Mouse (Mus musculus): Measurements from ENCODE around the gene Zfp281. TPM values are rescaled to one million over a fixed set of nuclear protein-coding genes. Genes with fewer than 3 reads are reported as not detected.

Zfp281 gene
- polyA plus RNA-seq, 1 experiment from 2014 or later, result 22.7 TPM

- Histone ChIP-seq H3K4me1 (ENCODE audit: control insufficient read depth, insufficient read depth, low read length) (no peaks in the 10 kb centered on the region), H3K36me3 (ENCODE audit: control insufficient read depth, insufficient read depth, low read length) (no peaks in the 10 kb centered on the region), H3K9me3 (ENCODE audit: control insufficient read depth, low read length) (no peaks in the 10 kb centered on the region), H3K4me3 (ENCODE audit: low read depth, low read length) (no peak overlapping the region), H3K27ac (ENCODE audit: low read depth, low read length) (no peak overlapping the region), H3K27me3 (ENCODE audit: control insufficient read depth, insufficient read depth, low read length) (no peaks in the 10 kb centered on the region), H3K9ac (replicated peaks; ENCODE audit: low read depth, low read length) (no peak overlapping the region), H3K4me2 (ENCODE audit: low read depth, low read length) (no peak overlapping the region)
- no peak for ATAC-seq (ENCODE audit: low read depth)
- 79% methylated on average over 9 of the region's 9 CpGs for WGBS
Observed at GRCm38 (mm10) chr1:136659917-136660316, 35.2 kb downstream of the Zfp281 start.

GRCm38 (mm10) chr1:136661511-136661910 is 36.8 kb downstream of the Zfp281 start:
- Histone ChIP-seq H3K4me1 (ENCODE audit: control insufficient read depth, insufficient read depth, low read length) (no peaks in the 10 kb centered on the region), H3K27me3 (ENCODE audit: control insufficient read depth, insufficient read depth, low read length) (no peaks in the 10 kb centered on the region), H3K4me2 (ENCODE audit: low read depth, low read length) (no peak overlapping the region), H3K36me3 (ENCODE audit: control insufficient read depth, insufficient read depth, low read length) (no peaks in the 10 kb centered on the region), H3K4me3 (ENCODE audit: low read depth, low read length) (no peak overlapping the region), H3K9me3 (ENCODE audit: control insufficient read depth, low read length) (no peaks in the 10 kb centered on the region), H3K27ac (ENCODE audit: low read depth, low read length) (no peak overlapping the region), H3K9ac (replicated peaks; ENCODE audit: low read depth, low read length) (no peak overlapping the region)
- WGBS, result 43% methylated on average over 9 of the region's 9 CpGs
- no peak for ATAC-seq (ENCODE audit: low read depth)

GRCm38 (mm10) chr1:136661939-136662563 is 37.4 kb downstream of the Zfp281 start:
- no peak for ATAC-seq (ENCODE audit: low read depth)
- H3K27me3 ChIP-seq (ENCODE audit: control insufficient read depth, insufficient read depth, low read length), result no peaks in the 10 kb centered on the region
- H3K9ac ChIP-seq (replicated peaks; ENCODE audit: low read depth, low read length), result no peak overlapping the region

GRCm38 (mm10) chr1:136664921-136665582 is 40.4 kb downstream of the Zfp281 start:
- Histone ChIP-seq H3K4me3 (ENCODE audit: low read depth, low read length) (no peak overlapping the region), H3K27me3 (ENCODE audit: control insufficient read depth, insufficient read depth, low read length) (no peaks in the 10 kb centered on the region), H3K36me3 (ENCODE audit: control insufficient read depth, insufficient read depth, low read length) (no peaks in the 10 kb centered on the region), H3K9me3 (ENCODE audit: control insufficient read depth, low read length) (no peaks in the 10 kb centered on the region), H3K4me1 (ENCODE audit: control insufficient read depth, insufficient read depth, low read length) (no peaks in the 10 kb centered on the region), H3K9ac (replicated peaks; ENCODE audit: low read depth, low read length) (no peak overlapping the region), H3K27ac (ENCODE audit: low read depth, low read length) (no peak overlapping the region), H3K4me2 (ENCODE audit: low read depth, low read length) (no peak overlapping the region)
- 68% methylated on average over 6 of the region's 6 CpGs for WGBS
- no peak for ATAC-seq (ENCODE audit: low read depth)

More at GRCm38 (mm10) chr1:136661939-136662563, 37.4 kb downstream of the Zfp281 start:
- H3K4me2 ChIP-seq (ENCODE audit: low read depth, low read length), result no peak overlapping the region
- no peak overlapping the region for H3K4me3 ChIP-seq (ENCODE audit: low read depth, low read length)
- WGBS, result 28% methylated on average over 10 of the region's 10 CpGs
- no peak overlapping the region for H3K27ac ChIP-seq (ENCODE audit: low read depth, low read length)
- no peaks in the 10 kb centered on the region for H3K9me3 ChIP-seq (ENCODE audit: control insufficient read depth, low read length)
- no peaks in the 10 kb centered on the region for H3K36me3 ChIP-seq (ENCODE audit: control insufficient read depth, insufficient read depth, low read length)
- H3K4me1 ChIP-seq (ENCODE audit: control insufficient read depth, insufficient read depth, low read length), result no peaks in the 10 kb centered on the region

GRCm38 (mm10) chr1:136666513-136666912 is 41.8 kb downstream of the Zfp281 start:
- H3K9ac ChIP-seq (replicated peaks; ENCODE audit: low read depth, low read length), result no peak overlapping the region
- H3K27me3 ChIP-seq (ENCODE audit: control insufficient read depth, insufficient read depth, low read length), result no peaks in the 10 kb centered on the region
- no peak overlapping the region for H3K27ac ChIP-seq (ENCODE audit: low read depth, low read length)
- no peak for ATAC-seq (ENCODE audit: low read depth)
- no peak overlapping the region for H3K4me3 ChIP-seq (ENCODE audit: low read depth, low read length)
- no peaks in the 10 kb centered on the region for H3K9me3 ChIP-seq (ENCODE audit: control insufficient read depth, low read length)
- H3K4me2 ChIP-seq (ENCODE audit: low read depth, low read length), result no peak overlapping the region
- no peaks in the 10 kb centered on the region for H3K4me1 ChIP-seq (ENCODE audit: control insufficient read depth, insufficient read depth, low read length)
- 79% methylated on average over 2 of the region's 2 CpGs for WGBS
- no peaks in the 10 kb centered on the region for H3K36me3 ChIP-seq (ENCODE audit: control insufficient read depth, insufficient read depth, low read length)

GRCm38 (mm10) chr1:136669926-136670325 is 45.2 kb downstream of the Zfp281 start:
- Histone ChIP-seq H3K27me3 (ENCODE audit: control insufficient read depth, insufficient read depth, low read length) (no peaks in the 10 kb centered on the region), H3K36me3 (ENCODE audit: control insufficient read depth, insufficient read depth, low read length) (no peaks in the 10 kb centered on the region), H3K4me1 (ENCODE audit: control insufficient read depth, insufficient read depth, low read length) (0 out of 2 replicates have a peak, but pooled peaks cover 6% of the 10 kb centered on the region), H3K27ac (ENCODE audit: low read depth, low read length) (no peak overlapping the region), H3K4me2 (ENCODE audit: low read depth, low read length) (no peak overlapping the region), H3K4me3 (ENCODE audit: low read depth, low read length) (no peak overlapping the region), H3K9ac (replicated peaks; ENCODE audit: low read depth, low read length) (no peak overlapping the region), H3K9me3 (ENCODE audit: control insufficient read depth, low read length) (no peaks in the 10 kb centered on the region)
- ATAC-seq (ENCODE audit: low read depth), result no peak
- WGBS, result 67% methylated on average over 7 of the region's 7 CpGs

- Histone ChIP-seq H3K9ac (replicated peaks; ENCODE audit: low read depth, low read length) (no peak overlapping the region), H3K4me2 (ENCODE audit: low read depth, low read length) (no peak overlapping the region), H3K4me3 (ENCODE audit: low read depth, low read length) (no peak overlapping the region), H3K27ac (ENCODE audit: low read depth, low read length) (no peak overlapping the region), H3K36me3 (ENCODE audit: control insufficient read depth, insufficient read depth, low read length) (no peaks in the 10 kb centered on the region), H3K9me3 (ENCODE audit: control insufficient read depth, low read length) (no peaks in the 10 kb centered on the region), H3K27me3 (ENCODE audit: control insufficient read depth, insufficient read depth, low read length) (no peaks in the 10 kb centered on the region), H3K4me1 (ENCODE audit: control insufficient read depth, insufficient read depth, low read length) (0 out of 2 replicates have a peak, but pooled peaks cover 8% of the 10 kb centered on the region)
- ATAC-seq (ENCODE audit: low read depth), result peak; percentile 66; the same call in 1 of the 2 replicates
- WGBS, result 43% methylated on average over 16 of the region's 16 CpGs
Observed at GRCm38 (mm10) chr1:136670421-136670820, 45.7 kb downstream of the Zfp281 start.

GRCm38 (mm10) chr1:136671767-136672434 is 47.2 kb downstream of the Zfp281 start:
- H3K36me3 ChIP-seq (ENCODE audit: control insufficient read depth, insufficient read depth, low read length), result no peaks in the 10 kb centered on the region
- H3K4me3 ChIP-seq (ENCODE audit: low read depth, low read length), result no peak overlapping the region
- WGBS, result 89% methylated on average over 12 of the region's 12 CpGs
- H3K27me3 ChIP-seq (ENCODE audit: control insufficient read depth, insufficient read depth, low read length), result no peaks in the 10 kb centered on the region
- no peak overlapping the region for H3K4me2 ChIP-seq (ENCODE audit: low read depth, low read length)
- ATAC-seq (ENCODE audit: low read depth), result no peak
- no peak overlapping the region for H3K9ac ChIP-seq (replicated peaks; ENCODE audit: low read depth, low read length)
- no peaks in the 10 kb centered on the region for H3K9me3 ChIP-seq (ENCODE audit: control insufficient read depth, low read length)
- H3K4me1 ChIP-seq (ENCODE audit: control insufficient read depth, insufficient read depth, low read length), result 0 out of 2 replicates have a peak, but pooled peaks cover 8% of the 10 kb centered on the region
- no peak overlapping the region for H3K27ac ChIP-seq (ENCODE audit: low read depth, low read length)

GRCm38 (mm10) chr1:136672564-136672963 is 47.9 kb downstream of the Zfp281 start:
- no peaks in the 10 kb centered on the region for H3K27me3 ChIP-seq (ENCODE audit: control insufficient read depth, insufficient read depth, low read length)
- no peak overlapping the region for H3K9ac ChIP-seq (replicated peaks; ENCODE audit: low read depth, low read length)
- no peaks in the 10 kb centered on the region for H3K9me3 ChIP-seq (ENCODE audit: control insufficient read depth, low read length)
- no peak for ATAC-seq (ENCODE audit: low read depth)
- H3K36me3 ChIP-seq (ENCODE audit: control insufficient read depth, insufficient read depth, low read length), result no peaks in the 10 kb centered on the region
- no peak overlapping the region for H3K4me3 ChIP-seq (ENCODE audit: low read depth, low read length)
- WGBS, result 79% methylated on average over 6 of the region's 6 CpGs
- 0 out of 2 replicates have a peak, but pooled peaks cover 8% of the 10 kb centered on the region for H3K4me1 ChIP-seq (ENCODE audit: control insufficient read depth, insufficient read depth, low read length)
- no peak overlapping the region for H3K4me2 ChIP-seq (ENCODE audit: low read depth, low read length)
- H3K27ac ChIP-seq (ENCODE audit: low read depth, low read length), result no peak overlapping the region

Measured in neural tube, embryonic 14.5 days (tissue).